Mouse (Mus musculus) 3134 (cell line): ENCODE measurements at regions not wholly inside any gene's neighbourhood (a gene's known extent, or its start where the extent isn't known, plus 50 kb on each side); places are given as distances from the start of the nearest gene placed in this dataset.
"Not testable (repeated sequence)": the region's sequence is repeated elsewhere in the genome, so short reads cannot be mapped to it uniquely, and the experiment has no call there.

ENCODE experiments used
- DNase-seq: peaks from one replicate; pipeline ENCODE4 v3.0.0-alpha.2; 2011; ENCODE audit warnings: low spot score; ENCODE audit not compliant: insufficient read length; ENCODE audit errors: extremely low read depth

GRCm38 (mm10) chr15:24422333-24422942 lies 991.1 kb downstream of the Basp1 start:
- DNase-seq: no peak

- DNase-seq: no peak
These were observed 993.8 kb downstream of the Basp1 start for GRCm38 (mm10) chr15:24419736-24420135.

GRCm38 (mm10) chr15:24419186-24419585 lies 994.4 kb downstream of the Basp1 start:
- no peak for DNase-seq

- DNase-seq: peak; percentile 7
These were observed 1005.9 kb downstream of the Basp1 start for GRCm38 (mm10) chr15:24407691-24408090.

GRCm38 (mm10) chr15:24405305-24405704 lies 1008.3 kb downstream of the Basp1 start:
- no peak for DNase-seq

- DNase-seq: no peak
These were observed 1013.5 kb downstream of the Basp1 start for GRCm38 (mm10) chr15:24400088-24400487.

- DNase-seq: peak; percentile 4
These were observed 1055.2 kb downstream of the Basp1 start for GRCm38 (mm10) chr15:24358398-24358797.

- no peak for DNase-seq
These were observed 1064.5 kb downstream of the Basp1 start for GRCm38 (mm10) chr15:24348975-24349560.

GRCm38 (mm10) chr15:24335876-24336275 lies 1077.7 kb downstream of the Basp1 start:
- not testable (repeated sequence) for DNase-seq

- peak; percentile 10 for DNase-seq
These were observed 1110.4 kb downstream of the Basp1 start for GRCm38 (mm10) chr15:24303123-24303522.

GRCm38 (mm10) chr15:24297236-24297635 lies 1116.3 kb downstream of the Basp1 start:
- no peak for DNase-seq

- DNase-seq: no peak
These were observed 1116.8 kb downstream of the Basp1 start for GRCm38 (mm10) chr15:24296798-24297197.

- DNase-seq: no peak
These were observed 1138.5 kb downstream of the Basp1 start for GRCm38 (mm10) chr15:24275100-24275499.

GRCm38 (mm10) chr15:24267360-24267759 lies 1146.2 kb downstream of the Basp1 start:
- DNase-seq: no peak
